Mouse (Mus musculus): ENCODE results near the gene Gtf3c2. TPM values are rescaled to one million over a fixed set of nuclear protein-coding genes. Genes with fewer than 3 reads are reported as not detected.

Gtf3c2 gene
- total and polyA plus RNA-seq, 2 experiments from 2014 or later, result 46.4 to 49.0 TPM

DNA sequence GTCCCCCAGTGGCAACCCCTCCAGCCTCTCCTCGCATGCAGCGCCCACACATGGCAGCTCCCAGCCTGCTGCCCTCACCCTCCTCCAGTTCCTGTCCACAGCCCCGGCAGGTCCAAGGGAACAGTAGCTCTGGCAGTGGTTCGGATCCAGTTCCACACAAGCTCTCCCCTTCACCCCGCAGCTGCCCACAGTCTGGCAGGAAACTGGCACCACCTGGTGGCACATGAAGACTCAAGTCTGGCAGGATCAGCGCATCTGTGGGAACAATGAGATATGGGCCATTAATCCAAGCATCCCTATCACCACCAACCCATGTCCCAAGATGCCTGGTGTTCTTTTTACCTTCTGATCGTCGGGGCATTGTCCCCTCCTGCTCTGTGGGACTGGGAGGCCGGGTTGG is 19.9 kb upstream of the Gtf3c2 start:
- no peak overlapping the region for H3K9ac ChIP-seq (replicated peaks; ENCODE audit: low read length, poor library complexity, severe bottlenecking)
- H3K27ac ChIP-seq (ENCODE audit: low read depth, low read length), result no peak overlapping the region
- DNase-seq (ENCODE audit: low spot score) (peak; percentile 31), ATAC-seq (ENCODE audit: low FRiP score) (no peak)
- H3K9me3 ChIP-seq (ENCODE audit: low read length), result peaks cover 5% of the 10 kb centered on the region
- H3K36me3 ChIP-seq (ENCODE audit: insufficient read depth, low read length), result peaks cover 65% of the 10 kb centered on the region
- peak; percentile 48 for TF ChIP-seq CTCF (IDR thresholded peaks at IDR 0.05)
- H3K4me2 ChIP-seq (ENCODE audit: low read depth, low read length, poor library complexity, severe bottlenecking), result no peak overlapping the region
- 83% methylated on average over 9 of the region's 9 CpGs for WGBS
- no peaks in the 10 kb centered on the region for H3K27me3 ChIP-seq (ENCODE audit: insufficient read depth, low read length)
- H3K4me1 ChIP-seq (ENCODE audit: insufficient read depth, low read length), result peaks cover 3% of the 10 kb centered on the region; the same call in 1 of the 2 replicates
- no peak overlapping the region for H3K4me3 ChIP-seq (ENCODE audit: low read depth, low read length)

DNA sequence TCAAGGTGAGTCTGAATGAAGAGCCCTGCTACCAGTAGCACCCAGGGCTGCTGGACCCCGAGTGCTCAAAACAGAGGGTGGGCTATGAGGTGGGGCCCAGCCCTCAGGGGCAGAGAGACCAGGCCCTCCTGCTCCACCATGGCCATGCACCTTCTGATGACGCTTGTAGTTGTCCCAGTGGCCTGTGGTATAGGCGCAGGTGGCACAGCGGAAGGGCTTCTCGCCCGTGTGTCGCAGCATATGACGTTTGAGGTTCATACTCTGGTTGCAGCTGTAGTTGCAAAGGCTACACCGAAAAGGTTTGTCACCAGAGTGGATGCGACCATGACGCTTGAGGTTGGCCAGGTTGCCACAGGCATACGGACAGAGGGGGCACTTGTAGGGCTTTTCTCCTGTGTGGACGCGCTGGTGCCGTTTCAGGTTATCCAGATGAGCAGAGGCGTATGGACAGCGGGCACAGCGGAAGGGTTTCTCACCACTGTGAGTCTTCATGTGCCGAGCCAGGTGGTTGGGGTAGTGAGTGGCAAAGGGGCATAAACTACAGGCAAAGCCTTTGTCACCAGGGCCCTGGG is 19.5 kb upstream of the Gtf3c2 start:
- no peaks in the 10 kb centered on the region for H3K27me3 ChIP-seq (ENCODE audit: insufficient read depth, low read length)
- 93% methylated on average over 19 of the region's 19 CpGs for WGBS
- H3K4me3 ChIP-seq (ENCODE audit: low read depth, low read length), result no peak overlapping the region
- no peak overlapping the region for H3K9ac ChIP-seq (replicated peaks; ENCODE audit: low read length, poor library complexity, severe bottlenecking)
- DNase-seq (ENCODE audit: low spot score) (no peak), ATAC-seq (ENCODE audit: low FRiP score) (no peak)
- peaks cover 63% of the 10 kb centered on the region for H3K36me3 ChIP-seq (ENCODE audit: insufficient read depth, low read length)
- H3K9me3 ChIP-seq (ENCODE audit: low read length), result peaks cover 5% of the 10 kb centered on the region
- no peak overlapping the region for H3K4me2 ChIP-seq (ENCODE audit: low read depth, low read length, poor library complexity, severe bottlenecking)
- H3K27ac ChIP-seq (ENCODE audit: low read depth, low read length), result no peak overlapping the region
- H3K4me1 ChIP-seq (ENCODE audit: insufficient read depth, low read length), result peaks cover 3% of the 10 kb centered on the region; the same call in 1 of the 2 replicates
- TF ChIP-seq CTCF (IDR thresholded peaks at IDR 0.05), result no peak

DNA sequence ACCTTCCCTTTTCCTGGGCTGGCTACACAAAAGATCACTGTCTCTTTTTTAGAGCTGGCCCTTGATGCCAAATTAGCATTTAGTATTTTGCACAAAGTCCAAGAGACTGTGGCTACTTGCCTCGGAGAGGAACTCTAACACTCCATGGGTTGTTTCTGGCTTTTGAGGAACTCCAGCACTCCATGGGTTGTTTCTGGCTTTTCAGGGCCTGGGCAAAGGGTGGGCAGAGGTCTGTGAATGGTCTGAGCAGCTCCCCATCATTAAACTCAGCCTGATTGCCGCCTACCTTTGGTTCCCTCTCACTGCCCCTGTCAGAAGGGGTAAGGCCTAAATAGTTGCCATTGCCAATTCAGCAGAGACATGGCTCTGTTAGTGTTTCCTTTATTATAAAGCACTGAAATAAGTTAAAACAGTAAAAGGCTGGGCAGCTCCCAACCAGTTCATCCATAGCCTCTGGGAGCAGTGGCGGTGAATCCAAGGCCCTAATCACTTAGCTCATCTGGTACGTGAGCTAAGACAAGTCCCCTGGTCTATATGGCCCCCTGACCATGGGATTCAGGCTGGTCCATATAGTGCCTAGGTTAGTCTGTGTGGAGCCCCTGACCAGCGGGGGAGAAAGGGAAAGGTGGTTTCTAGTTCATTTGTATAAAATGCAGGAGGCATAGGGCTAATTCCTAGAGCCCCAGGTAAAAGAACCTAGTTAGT is 18.8 kb upstream of the Gtf3c2 start:
- no peak for DNase-seq (ENCODE audit: low spot score)
- peaks cover 5% of the 10 kb centered on the region for H3K9me3 ChIP-seq (ENCODE audit: low read length)
- WGBS, result 79% methylated on average over 5 of the region's 5 CpGs
- no peak for ATAC-seq (ENCODE audit: low FRiP score)
- H3K36me3 ChIP-seq (ENCODE audit: insufficient read depth, low read length), result peaks cover 56% of the 10 kb centered on the region
- TF ChIP-seq CTCF (IDR thresholded peaks at IDR 0.05), result no peak
- no peak overlapping the region for H3K4me2 ChIP-seq (ENCODE audit: low read depth, low read length, poor library complexity, severe bottlenecking)
- no peak overlapping the region for H3K9ac ChIP-seq (replicated peaks; ENCODE audit: low read length, poor library complexity, severe bottlenecking)
- H3K27me3 ChIP-seq (ENCODE audit: insufficient read depth, low read length), result no peaks in the 10 kb centered on the region
- peaks cover 3% of the 10 kb centered on the region; the same call in 1 of the 2 replicates for H3K4me1 ChIP-seq (ENCODE audit: insufficient read depth, low read length)
- no peak overlapping the region for H3K4me3 ChIP-seq (ENCODE audit: low read depth, low read length)
- no peak overlapping the region for H3K27ac ChIP-seq (ENCODE audit: low read depth, low read length)

DNA sequence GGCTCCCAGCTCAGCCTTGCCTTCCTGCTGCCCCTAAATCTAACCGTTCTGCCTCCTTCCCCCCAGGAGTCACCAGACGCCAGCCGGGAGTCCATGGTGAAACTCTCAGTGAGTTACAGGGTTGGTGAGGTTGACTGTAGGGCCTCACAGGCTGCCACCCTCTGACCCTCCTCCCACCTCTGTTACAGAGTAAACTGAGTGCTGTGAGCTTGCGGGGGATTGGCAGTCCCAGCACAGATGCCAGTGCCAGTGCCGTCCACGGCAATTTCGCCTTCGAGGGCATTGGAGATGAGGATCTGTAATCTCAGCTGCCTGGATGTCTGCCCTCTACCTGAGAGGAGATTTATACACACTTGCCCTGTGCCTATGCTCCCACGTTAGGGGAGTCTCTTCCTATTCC is 18.2 kb upstream of the Gtf3c2 start:
- Histone ChIP-seq H3K9ac (replicated peaks; ENCODE audit: low read length, poor library complexity, severe bottlenecking) (no peak overlapping the region), H3K36me3 (ENCODE audit: insufficient read depth, low read length) (peaks cover 56% of the 10 kb centered on the region), H3K4me2 (ENCODE audit: low read depth, low read length, poor library complexity, severe bottlenecking) (no peak overlapping the region), H3K9me3 (ENCODE audit: low read length) (peaks cover 5% of the 10 kb centered on the region), H3K4me1 (ENCODE audit: insufficient read depth, low read length) (peaks cover 3% of the 10 kb centered on the region; the same call in 1 of the 2 replicates), H3K4me3 (ENCODE audit: low read depth, low read length) (no peak overlapping the region), H3K27ac (ENCODE audit: low read depth, low read length) (no peak overlapping the region), H3K27me3 (ENCODE audit: insufficient read depth, low read length) (no peaks in the 10 kb centered on the region)
- whole genome bisulfite sequencing, result 85% methylated on average over 9 of the region's 9 CpGs
- no peak for TF ChIP-seq CTCF (IDR thresholded peaks at IDR 0.05)
- no peak for ATAC-seq (ENCODE audit: low FRiP score)
- DNase-seq (ENCODE audit: low spot score), result no peak

DNA sequence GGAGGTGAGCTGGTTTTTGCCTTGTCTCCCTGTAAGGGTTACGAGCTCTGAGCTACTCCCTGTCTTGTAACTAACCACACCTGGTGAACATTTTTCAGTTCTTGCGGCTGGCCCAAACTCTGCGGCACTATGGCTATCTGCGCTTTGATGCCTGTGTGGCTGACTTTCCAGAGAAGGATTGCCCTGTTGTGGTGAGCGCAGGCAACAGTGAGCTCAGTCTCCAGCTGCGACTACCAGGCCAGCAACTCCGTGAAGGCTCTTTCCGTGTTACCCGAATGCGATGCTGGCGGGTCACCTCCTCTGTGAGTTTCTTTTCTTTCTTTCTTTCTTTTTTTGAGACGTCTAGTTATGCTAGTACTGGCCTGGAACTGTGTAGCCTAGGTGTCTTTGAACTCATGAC is 17.1 kb upstream of the Gtf3c2 start:
- H3K9me3 ChIP-seq (ENCODE audit: low read length), result peaks cover 5% of the 10 kb centered on the region
- 95% methylated on average over 12 of the region's 12 CpGs for WGBS

DNA sequence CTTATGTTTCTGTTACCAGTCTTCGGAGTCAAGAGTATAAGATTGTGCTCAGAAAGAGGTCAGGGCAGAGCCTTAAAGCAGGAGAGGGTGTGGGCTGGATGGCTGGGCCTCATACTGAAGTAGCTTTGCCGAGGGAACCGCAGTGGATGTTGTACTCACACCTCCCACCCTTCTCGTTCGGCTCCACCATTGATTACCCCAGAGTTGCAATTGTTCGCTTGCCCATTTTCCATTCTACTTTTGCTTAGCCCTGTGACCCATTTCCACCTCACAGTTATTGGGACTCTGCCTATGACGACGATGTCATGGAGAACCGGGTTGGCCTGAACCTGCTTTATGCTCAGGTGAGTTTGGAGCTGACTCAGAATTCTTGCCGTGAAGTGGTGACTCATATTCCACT is 16.3 kb upstream of the Gtf3c2 start:
- no peak overlapping the region for H3K4me3 ChIP-seq (ENCODE audit: low read depth, low read length)
- peaks cover 5% of the 10 kb centered on the region for H3K9me3 ChIP-seq (ENCODE audit: low read length)
- no peak for TF ChIP-seq CTCF (IDR thresholded peaks at IDR 0.05)
- no peak overlapping the region for H3K4me2 ChIP-seq (ENCODE audit: low read depth, low read length, poor library complexity, severe bottlenecking)
- WGBS, result 91% methylated on average over 10 of the region's 10 CpGs
- no peak overlapping the region for H3K27ac ChIP-seq (ENCODE audit: low read depth, low read length)
- no peak overlapping the region for H3K9ac ChIP-seq (replicated peaks; ENCODE audit: low read length, poor library complexity, severe bottlenecking)
- no peaks in the 10 kb centered on the region for H3K27me3 ChIP-seq (ENCODE audit: insufficient read depth, low read length)
- DNase-seq (ENCODE audit: low spot score) (no peak), ATAC-seq (ENCODE audit: low FRiP score) (no peak)
- H3K4me1 ChIP-seq (ENCODE audit: insufficient read depth, low read length), result peaks cover under 1% of the 10 kb centered on the region; the same call in 1 of the 2 replicates
- H3K36me3 ChIP-seq (ENCODE audit: insufficient read depth, low read length), result peaks cover 54% of the 10 kb centered on the region

More for the DNA sequence above, 17.1 kb upstream of the Gtf3c2 start:
- H3K4me2 ChIP-seq (ENCODE audit: low read depth, low read length, poor library complexity, severe bottlenecking), result no peak overlapping the region
- H3K27ac ChIP-seq (ENCODE audit: low read depth, low read length), result no peak overlapping the region
- no peak overlapping the region for H3K4me3 ChIP-seq (ENCODE audit: low read depth, low read length)
- DNase-seq (ENCODE audit: low spot score) (no peak), ATAC-seq (ENCODE audit: low FRiP score) (no peak)
- TF ChIP-seq CTCF (IDR thresholded peaks at IDR 0.05), result no peak
- peaks cover 3% of the 10 kb centered on the region; the same call in 1 of the 2 replicates for H3K4me1 ChIP-seq (ENCODE audit: insufficient read depth, low read length)
- H3K9ac ChIP-seq (replicated peaks; ENCODE audit: low read length, poor library complexity, severe bottlenecking), result no peak overlapping the region
- H3K36me3 ChIP-seq (ENCODE audit: insufficient read depth, low read length), result peaks cover 51% of the 10 kb centered on the region
- no peaks in the 10 kb centered on the region for H3K27me3 ChIP-seq (ENCODE audit: insufficient read depth, low read length)

Measured in midbrain, postnatal 0 days (tissue).